Mouse (Mus musculus): ENCODE data around the gene Hdac4.

- TF ChIP-seq POLR2A (IDR thresholded peaks at IDR 0.05; ENCODE audit: insufficient read length, low read depth) (no peak), USF1 (IDR thresholded peaks at IDR 0.05; ENCODE audit: low read depth) (no peak), REST (IDR thresholded peaks at IDR 0.05; ENCODE audit: insufficient read depth, insufficient read length) (no peak), E2F4 (IDR thresholded peaks at IDR 0.05; ENCODE audit: insufficient read depth) (no peak), MYOD1 (IDR thresholded peaks at IDR 0.05; ENCODE audit: control insufficient read depth in 1 of 3, insufficient read length in 2 of 3, low read depth in 2 of 3) (no peak), MAX (IDR thresholded peaks at IDR 0.05; ENCODE audit: low read depth) (no peak)
Observed at GRCm38 (mm10) chr1:92084004-92084403, 111.5 kb downstream of the Hdac4 start.

All from myocyte (in vitro differentiated cells).